Mouse (Mus musculus): ENCODE data around the gene Ehd1.

Ehd1 gene

DNA sequence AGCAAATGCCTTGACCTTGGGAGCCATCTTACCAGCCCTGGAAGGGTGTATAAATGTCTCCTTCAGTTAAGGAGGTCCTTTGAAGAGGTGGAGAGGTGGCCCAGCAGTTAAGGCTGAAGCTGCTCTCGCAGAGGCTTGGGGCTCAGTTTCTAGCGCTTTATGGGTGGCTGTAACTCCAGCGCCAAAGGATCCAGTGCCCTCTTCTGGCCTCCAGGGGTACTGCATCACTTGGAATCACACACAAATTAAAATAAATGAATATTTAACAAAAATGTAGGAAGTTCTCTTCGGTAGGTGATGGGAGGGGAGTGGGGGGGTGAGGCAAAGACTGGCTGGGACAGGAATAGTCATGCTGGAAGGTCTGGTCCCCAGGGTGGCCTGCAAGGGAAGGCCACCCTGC is 15.6 kb upstream of the Ehd1 start:
- DNase-seq (ENCODE audit: low read depth, low spot score) = no peak

DNA sequence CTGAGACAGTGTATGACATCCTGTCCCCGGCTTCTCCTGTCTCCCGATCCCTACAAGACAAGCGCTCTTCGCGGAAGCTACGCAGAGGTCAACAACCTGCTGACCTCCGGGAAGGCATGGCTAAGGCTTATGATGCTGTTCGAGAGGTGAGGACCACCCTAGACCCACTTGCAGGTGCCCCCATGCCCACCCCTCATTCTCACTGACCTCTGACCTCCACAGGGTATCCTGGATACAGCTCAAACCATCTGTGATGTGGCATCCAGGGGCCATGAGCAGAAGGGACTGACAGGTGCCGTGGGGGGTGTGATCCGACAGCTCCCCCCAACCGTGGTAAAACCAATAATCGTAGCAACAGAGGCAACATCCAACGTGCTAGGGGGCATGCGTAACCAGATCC is 15.1 kb upstream of the Ehd1 start:
- no peak for DNase-seq (ENCODE audit: low read depth, low spot score)

DNA sequence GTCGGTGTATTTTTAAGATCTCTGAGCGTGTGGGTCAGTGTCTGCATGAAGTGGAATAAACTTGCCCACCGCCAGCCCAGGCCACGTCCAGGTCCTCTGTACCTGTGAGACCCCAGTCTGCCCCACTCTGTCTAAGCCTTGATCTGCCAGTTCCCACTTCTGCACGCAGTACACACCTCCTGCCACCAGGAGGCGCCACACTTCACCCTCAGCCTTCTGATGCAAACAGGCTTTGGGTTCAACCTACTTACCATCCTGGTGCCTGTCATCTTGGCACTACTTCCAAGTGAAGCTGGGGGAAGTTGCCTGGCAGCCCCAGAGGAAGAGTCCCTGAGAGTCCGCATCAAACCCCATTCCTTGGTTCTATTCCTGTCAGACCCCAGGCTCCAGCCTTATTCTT is 14.3 kb upstream of the Ehd1 start:
- peak; percentile 76 for DNase-seq (ENCODE audit: low read depth, low spot score)

DNA sequence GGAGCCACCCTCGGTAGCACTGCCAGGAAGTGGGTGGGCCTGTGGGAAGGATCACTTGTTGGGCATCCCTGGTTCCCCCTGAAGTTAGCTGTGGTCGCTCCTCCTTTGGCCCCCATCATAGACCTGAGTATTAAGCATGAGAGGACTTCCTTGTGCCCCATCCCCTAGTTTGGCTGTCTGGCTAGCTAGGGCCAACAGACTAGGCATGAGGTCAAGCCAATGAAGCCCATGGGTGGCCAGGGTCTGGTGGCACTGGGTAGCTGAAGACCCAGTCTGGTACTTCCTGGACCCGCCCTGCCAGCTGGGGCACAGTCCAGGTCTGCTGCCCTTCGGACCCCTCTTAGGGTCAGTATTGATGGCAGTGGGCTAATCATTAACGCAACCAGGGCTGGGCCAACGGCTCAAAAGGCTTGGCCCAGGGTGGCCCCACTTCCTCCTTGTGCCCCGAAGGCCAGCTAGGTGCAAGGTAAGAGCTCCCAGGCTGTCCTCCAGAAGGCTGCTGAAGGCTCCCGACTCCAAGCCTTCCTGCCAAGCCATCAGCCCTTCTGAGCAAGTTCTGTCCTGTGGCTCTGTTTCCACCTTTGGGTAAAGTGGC is 13.6 kb upstream of the Ehd1 start:
- DNase-seq (ENCODE audit: low read depth, low spot score) = no peak

DNA sequence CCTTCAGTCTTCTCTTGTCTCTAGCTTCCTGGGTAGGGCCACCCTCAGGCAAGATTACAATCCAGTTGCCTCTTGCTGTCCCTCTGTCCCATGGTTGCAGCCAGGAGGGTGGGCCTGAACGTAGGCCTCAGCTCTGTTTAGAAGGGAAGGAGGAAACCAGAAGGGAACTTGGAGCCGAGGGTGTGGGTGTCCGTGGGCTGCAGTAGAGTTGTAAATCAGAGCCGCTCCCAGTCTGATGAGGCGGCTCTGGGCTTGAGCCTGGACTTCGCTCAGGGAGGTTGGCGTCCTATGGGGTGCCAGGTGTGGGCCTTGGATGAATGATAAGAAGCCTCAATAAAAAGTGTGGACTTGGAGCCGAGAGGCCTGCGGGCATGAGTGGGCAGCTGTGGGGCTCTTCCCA is 12.3 kb upstream of the Ehd1 start:
- DNase-seq (ENCODE audit: low read depth, low spot score) = no peak

DNA sequence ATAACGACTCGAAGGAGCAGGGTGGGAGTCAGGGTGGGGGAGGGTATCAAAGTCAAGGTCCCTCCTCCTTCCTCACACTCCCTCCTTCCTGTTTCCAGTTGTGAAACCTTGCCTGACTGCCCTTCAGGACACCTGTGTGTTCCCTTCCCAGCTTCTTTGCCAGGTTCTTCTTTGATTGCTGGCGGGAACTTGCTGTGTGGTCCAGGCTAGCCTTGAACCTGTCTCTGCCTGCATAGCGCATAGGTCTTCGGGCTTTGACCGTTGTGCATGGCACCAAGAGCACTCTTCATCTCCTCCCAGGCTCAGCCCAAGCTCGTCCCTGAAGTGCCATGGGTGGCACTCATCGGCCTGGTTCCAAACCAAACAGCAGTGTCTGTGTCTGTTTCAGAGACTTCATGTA is 11.6 kb upstream of the Ehd1 start:
- DNase-seq (ENCODE audit: low read depth, low spot score) = no peak

DNA sequence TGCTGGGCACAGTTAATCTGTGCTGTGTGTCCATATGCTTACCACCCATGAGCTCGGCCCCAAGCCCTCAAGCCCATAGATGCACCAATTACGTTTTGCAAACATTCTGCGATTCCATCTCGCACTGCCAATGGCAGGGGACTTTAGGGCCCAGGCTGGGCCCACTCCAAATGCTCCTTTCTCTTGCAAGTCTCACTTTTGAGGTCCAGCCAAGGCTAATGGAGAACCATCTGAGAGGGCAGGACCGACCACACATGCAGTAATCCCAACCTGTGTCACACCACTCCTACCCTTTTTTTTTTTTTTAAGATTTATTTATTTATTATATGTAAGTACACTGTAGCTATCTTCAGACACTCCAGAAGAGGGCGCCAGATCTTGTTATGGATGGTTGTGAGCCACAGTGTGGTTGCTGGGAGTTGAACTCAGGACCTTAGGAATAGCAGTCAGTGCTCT is 10.8 kb upstream of the Ehd1 start:
- DNase-seq (ENCODE audit: low read depth, low spot score) = no peak

DNA sequence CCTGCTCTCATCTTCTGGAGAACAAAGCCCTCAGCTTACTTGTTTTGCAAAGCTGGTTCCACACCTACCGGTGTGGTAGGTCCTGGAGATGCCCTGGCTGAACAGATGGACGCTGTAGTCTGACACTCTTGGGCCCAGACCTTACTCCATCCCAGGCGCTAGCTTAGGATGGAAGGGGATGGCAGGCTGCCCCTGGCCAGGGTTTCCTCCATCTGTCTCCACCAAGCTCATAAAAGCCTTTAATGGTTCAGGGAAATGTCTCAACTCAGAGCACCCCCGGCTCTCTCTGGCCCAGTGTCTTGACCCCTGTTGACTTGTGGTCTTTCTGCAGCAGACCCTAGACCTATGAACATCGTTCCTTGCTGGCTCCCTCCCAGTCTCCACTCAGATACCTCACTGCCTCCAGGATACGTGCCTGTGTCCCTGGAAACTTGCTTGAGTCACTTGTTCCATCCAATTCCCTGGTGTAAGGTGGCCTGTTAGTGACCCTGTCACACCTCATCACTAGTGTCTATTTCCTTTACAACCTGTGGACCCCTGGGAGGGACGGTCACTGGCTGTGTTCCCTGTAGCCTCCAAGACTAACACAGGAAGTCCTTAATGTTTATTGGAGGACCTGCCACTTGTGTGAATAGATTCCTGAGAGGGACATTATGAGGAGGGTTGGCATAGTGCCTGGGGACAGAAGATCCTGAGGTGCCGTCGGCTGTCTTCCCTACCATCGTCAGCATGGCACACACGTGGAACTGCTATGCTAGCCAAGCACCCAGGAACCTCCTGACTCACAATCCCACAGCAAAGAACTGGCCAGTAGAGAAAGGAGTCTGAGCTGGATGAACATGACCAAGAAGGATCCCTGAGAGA is 9.0 kb upstream of the Ehd1 start:
- no peak for DNase-seq (ENCODE audit: low read depth, low spot score)

DNA sequence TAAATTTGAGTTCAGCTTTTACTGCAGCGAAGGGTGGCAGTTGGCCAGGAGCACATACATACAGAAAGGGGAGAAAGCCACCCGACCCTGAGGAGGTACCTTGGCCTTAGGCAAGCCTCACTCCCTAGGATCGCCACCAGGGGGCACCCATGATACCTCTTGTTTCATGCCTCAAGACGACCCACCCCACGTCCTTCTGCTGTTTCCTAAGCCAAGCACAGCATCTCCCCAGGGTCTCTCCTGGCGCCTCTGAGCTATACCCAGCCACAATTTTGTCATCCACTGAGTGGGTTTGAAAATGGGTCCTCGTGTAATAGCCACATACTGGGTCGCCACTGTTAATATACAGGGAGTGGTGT is 8.4 kb upstream of the Ehd1 start:
- DNase-seq (ENCODE audit: low read depth, low spot score) = peak; percentile 88

DNA sequence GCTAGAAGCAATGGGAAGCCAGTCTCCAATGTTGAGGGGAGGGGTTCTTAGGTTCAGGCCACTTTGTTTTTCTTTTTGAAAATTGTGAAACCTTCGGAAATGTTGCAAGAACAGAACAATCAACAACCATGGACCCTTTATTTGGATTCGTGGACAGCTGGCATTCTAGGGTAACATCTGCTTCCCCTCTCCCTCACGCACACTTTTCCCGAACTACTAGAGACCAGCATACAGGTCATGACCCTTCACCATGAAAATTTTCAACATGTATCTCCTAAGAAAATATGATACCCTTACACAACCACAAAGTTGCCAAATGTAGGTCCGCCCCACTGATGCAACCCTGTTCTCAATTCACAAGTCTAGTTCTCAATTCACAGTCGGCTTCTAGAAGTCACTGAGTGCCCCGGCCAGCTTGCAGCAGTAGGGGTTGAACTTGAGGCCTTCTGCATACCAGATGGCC is 7.8 kb upstream of the Ehd1 start:
- DNase-seq (ENCODE audit: low read depth, low spot score) = no peak

DNA sequence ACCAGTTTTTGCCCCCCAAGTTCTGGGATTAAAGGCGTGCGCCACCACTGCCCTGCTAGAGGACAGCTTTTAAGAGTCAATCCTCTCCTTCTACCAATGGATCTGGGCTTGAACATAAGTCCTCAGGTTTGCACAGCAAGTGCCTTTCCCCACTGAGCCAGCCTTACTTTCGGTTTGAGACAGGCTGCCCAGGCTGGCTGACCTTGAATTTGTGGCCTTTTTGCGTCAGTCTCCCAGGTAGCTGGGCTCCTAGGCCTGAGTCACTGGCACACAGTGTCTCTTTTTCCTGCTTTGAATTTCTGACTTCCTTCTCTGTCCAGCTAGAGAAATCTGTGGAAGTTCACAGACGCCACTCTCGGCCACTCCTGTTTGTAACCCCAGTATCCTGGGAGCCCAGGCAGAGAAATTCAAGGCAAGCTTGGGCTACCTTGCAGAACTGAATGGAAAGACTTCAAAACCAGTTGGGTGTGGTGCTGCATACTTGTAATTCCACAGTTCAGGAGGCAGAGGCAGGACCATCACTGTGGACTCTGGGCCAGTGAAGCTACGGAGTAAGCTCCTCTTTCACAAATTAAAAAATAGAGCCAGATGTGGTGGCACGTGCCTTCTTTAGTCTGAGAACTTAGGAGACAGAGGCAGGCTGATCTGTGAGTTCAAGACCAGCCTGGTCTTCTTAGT is 6.6 kb upstream of the Ehd1 start:
- DNase-seq (ENCODE audit: low read depth, low spot score) = no peak

DNA sequence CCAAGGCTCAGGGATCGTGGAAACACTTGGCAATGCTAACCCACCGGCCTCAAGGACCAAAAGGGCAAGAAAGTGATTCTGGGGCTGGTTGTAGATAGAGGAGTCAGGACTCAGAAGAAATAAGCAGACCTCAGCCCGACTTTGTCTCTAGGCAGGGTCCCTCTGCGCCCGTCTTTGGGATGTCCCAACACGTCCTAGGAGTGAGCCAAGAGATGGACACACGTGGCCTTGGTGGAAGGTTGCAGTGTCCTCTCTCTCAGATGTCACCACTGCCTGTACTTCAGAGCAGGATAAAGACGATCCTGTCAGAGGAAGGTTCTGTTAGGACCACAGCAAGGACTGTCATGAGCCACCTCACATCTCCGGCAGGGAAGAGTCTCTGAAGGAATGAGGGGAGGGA is 5.9 kb upstream of the Ehd1 start:
- DNase-seq (ENCODE audit: low read depth, low spot score) = no peak

DNA sequence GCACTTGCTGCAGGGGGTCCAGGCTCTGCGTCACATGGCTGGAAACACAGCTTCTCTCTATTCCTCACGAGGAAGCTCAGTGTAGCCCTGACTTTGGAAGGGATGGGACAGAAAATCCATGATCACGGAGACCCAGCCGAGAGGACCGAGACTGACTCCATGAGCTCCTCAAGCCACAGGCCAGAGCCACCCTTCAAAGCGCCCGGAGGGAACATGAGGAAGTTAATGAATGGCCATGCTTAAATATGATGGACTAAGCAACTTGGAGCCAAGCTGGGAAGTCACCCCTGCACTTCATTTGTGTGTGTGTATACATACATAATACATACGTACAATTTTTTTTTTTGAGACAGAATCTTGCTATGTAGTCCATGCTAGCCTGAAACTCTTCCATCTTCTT is 5.3 kb upstream of the Ehd1 start:
- DNase-seq (ENCODE audit: low read depth, low spot score) = no peak

DNA sequence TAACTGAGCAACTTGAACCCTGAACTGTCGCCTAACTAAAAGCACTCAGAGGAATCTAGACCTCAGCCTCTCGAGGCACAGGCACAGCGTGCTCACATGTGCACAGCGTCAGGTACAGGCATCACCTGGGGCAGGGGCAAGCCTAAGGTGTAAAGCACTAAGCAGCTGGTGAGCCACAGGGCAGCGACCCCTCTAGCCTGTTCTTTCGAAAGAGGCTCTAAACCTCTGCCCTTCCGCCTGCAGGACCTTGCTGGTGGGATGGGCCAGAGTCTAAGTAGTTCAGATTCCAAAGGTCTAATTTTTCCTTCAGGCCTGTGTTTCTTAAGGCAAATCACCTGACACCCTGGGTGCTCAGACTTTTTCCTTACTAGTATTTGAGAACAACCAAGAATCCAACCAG is 4.5 kb upstream of the Ehd1 start:
- no peak for DNase-seq (ENCODE audit: low read depth, low spot score)

DNA sequence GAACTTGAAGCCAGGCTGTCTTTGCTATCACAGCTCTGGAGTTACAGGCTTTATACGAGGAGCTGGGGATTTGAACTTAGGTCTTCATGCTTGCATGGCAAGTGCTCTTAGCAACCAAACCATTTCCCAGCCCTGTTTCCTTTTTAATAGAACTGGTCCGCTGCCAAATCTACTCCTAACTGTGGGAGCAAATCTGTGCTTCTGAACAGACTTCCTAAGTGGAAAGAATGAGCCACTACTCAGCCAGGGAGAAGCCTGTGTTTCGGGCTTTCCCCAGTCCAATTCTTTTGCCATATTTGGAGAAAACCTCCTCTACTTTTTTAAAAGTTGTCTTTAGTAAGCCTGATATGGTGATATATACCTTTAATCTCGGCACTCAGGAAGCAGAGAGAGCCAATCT is 3.8 kb upstream of the Ehd1 start:
- no peak for DNase-seq (ENCODE audit: low read depth, low spot score)

DNA sequence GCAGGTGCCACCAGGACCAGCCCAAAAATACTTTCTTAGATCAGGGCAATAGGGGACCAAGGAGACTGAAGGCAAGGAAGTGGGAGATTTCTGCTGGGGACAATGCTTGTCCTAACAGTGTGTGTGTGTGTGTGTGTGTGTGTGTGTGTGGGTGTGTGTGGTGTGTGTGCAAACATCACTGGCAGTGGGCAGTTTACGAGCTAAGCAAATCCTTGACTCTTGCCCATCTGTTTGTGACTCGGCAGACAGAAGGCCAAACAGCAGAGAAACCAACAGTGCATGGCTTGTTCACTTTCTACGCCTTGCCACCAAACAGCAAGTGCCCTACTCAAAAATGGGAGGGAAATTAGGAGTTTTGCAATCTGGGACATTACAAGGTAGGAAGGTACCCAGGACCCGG is 2.9 kb upstream of the Ehd1 start:
- DNase-seq (ENCODE audit: low read depth, low spot score) = no peak

DNA sequence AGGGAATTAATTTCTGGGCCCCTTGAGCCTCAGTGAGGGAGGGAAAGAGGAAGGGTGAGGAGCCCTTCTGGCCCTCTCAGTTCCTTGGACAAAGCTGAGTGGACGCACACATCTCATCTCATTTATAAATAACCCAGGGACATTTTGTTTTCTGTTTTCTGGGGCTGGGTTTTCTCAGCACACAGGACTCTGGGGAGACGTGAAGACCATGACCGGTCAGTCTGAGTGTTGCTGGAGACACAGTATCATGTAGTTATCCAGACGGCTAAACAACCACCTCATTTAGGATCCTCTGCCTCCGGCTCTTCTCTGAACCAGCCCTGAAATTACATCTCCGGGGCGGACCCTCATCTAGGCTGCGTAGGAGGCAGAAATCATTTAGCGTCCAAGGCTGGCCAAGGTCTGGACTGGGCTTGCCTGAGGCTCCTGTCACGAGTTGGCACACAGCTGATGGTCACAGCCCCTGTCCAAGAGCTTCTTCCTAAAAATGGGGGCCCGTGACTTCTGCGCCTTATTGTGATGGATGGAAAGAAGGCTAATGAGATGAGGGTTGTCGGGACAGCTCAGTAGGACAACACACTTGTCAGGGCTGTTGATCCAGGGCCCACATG is 2.4 kb upstream of the Ehd1 start:
- no peak for DNase-seq (ENCODE audit: low read depth, low spot score)

DNA sequence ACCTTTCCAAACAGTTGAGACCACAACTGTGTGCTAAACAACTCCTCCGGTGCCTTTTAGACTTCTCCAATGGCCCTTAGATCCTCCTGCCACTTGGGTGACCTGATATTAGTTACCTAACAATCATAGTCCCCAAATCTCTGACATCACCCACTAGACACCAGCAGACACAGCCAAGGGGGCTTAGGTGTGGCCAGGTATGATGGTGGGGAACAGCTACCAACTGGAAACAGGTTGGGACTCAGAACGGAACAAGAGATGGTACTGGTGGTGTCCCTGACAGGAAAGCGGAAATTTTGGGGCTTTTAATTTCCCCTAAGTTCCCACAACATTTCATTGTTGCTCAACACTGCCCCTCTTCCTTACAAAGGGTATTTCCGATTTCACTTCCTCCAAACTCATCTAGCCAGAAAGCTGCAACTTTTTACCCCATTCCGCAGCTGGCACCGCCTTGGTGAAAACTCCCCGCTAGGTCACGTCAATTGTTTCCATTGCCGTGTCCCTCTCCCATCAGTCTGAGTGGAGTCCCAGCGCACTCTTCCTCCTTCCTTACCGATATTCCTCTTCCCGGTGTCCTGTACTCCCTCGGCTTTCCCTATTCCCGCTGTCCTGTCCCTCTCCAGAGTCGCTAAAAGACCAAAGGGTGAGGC is 660 bp upstream of the Ehd1 start:
- peak; percentile 84 for DNase-seq (ENCODE audit: low read depth, low spot score)

DNA sequence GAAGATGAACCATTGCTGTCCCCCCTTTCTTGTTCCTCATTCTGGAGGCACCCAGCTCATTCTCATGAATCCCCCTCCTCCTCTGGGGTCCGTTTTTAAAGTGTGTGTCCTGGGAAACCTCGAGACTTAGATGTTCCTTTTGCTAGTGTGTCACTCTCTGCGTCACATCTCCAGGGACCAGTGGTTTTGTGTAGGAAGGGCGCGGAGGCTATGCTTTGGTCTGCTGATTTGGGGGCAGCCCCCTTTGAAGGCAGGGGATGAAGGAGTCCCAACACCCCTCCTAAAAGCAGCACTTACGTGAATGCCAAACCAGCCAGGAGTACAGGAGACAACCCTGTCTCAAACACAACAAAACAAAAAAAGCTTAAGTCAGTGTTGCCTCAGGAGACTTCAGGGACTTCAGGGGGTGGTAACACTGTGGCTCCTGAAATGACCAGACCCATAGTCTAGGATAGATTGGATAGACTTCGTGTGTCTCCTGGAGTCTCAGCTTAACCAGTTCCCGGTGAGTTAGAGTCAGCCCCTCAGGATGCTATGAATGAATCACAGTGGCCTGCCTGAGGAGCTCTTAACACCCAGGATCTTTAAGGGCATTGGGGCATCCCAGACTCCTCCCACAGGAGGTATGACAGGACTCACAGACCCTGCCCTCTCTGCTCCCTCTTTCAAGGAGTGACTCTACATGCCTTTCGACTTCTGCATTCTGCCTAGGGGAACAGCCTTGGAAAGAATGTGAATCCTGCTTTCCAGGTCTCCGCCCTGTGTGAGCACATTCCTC is 1.3 kb downstream of the Ehd1 start:
- DNase-seq (ENCODE audit: low read depth, low spot score) = peak; percentile 61

DNA sequence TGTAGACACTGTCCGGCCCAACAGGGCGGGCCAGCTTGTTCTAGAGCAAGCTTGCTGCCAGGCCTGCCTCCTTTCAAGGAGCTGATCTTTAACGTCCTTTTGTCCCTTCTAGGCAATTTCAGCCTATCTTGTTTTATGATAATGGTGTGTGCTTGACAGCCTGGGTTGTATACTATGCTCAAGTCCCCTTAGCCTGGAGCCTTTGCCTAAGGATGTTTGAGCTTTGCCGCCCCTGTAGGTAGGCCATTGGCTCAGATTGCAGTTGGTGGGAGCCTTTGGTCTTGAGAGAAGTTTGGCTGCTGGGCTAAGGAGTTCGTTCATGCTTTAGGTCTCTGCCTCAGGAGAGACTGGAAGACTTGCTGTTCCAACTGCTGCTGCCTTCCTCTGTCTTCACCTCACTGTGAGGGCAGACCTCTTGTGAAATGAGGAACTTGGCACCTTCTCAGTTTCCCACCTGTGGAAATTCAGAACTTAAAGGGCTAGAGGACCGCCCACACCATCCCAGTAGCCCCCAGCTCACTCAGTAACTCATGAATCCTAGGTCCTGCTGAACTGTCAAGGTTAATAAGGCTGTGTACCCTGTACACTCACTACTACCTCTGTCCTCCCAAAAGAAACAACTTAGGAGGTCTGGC is 2.0 kb downstream of the Ehd1 start:
- DNase-seq (ENCODE audit: low read depth, low spot score) = no peak

Measured in CD4-positive helper T cell, adult 2 months (primary cell).